Mouse (Mus musculus): ENCODE measurements around the gene Best3.

GRCm38 (mm10) chr10:116998716-116999455 is 12.8 kb downstream of the Best3 start:
- TF ChIP-seq EP300 (IDR thresholded peaks at IDR 0.05; ENCODE audit: low read depth) (no peak), CTCF (IDR thresholded peaks at IDR 0.05; ENCODE audit: low read depth) (no peak)
